Mouse (Mus musculus) midbrain, embryonic 15.5 days (tissue): ENCODE results near the gene Cenpf. TPM values are rescaled to one million over a fixed set of nuclear protein-coding genes. Genes with fewer than 3 reads are reported as not detected.

Experiments
- ATAC-seq: fragments of 200-750 bp; cut with Nextera tagmentation; replicated peaks from 2 replicates; pipeline ENCODE4 v1.8.0; 2017; ENCODE audit warnings: moderate TSS enrichment
- H3K27ac ChIP-seq: fragments of 300-500 bp; sonication (generic); 2 replicates; pipeline ENCODE4 v1.5.1; 2015; ENCODE audit warnings: mild to moderate bottlenecking, inconsistent platforms
- H3K27me3 ChIP-seq: fragments of 300-500 bp; sonication (generic); replicated peaks from 2 replicates; pipeline ENCODE4 v1.6.1; 2015; ENCODE audit warnings: inconsistent platforms
- H3K36me3 ChIP-seq: fragments of 300-500 bp; sonication (generic); replicated peaks from 2 replicates; pipeline ENCODE4 v1.6.1; 2015; ENCODE audit warnings: inconsistent platforms
- H3K4me1 ChIP-seq: fragments of 300-500 bp; sonication (generic); 2 replicates; pipeline ENCODE4 v1.6.1; 2015; ENCODE audit warnings: inconsistent platforms
- H3K4me2 ChIP-seq: fragments of 300-500 bp; sonication (generic); 2 replicates; pipeline ENCODE4 v1.6.1; 2015; ENCODE audit warnings: inconsistent platforms, mild to moderate bottlenecking, moderate library complexity
- H3K4me3 ChIP-seq: fragments of 300-500 bp; sonication (generic); 2 replicates; pipeline ENCODE4 v1.5.1; 2015; ENCODE audit warnings: mild to moderate bottlenecking, inconsistent platforms
- H3K9ac ChIP-seq: fragments of 300-500 bp; sonication (generic); 2 replicates; pipeline ENCODE4 v1.6.1; 2015; ENCODE audit warnings: mild to moderate bottlenecking, inconsistent platforms
- H3K9me3 ChIP-seq: fragments of 300-500 bp; sonication (generic); 2 replicates; pipeline ENCODE4 v1.6.1; 2016; ENCODE audit warnings: inconsistent platforms
- WGBS: fragments of 180-500 bp; shearing (Covaris S2); methylation state at CpG from one replicate; pipeline ENCODE4 v1.1.7; 2015; ENCODE audit warnings: mixed read lengths; 5-methylcytosine and 5-hydroxymethylcytosine counted together
- polyA plus RNA-seq: library from polyadenylated mRNA; unstranded; fragments of >200 nt; fragmentation: Nextera tagmentation; extraction: Ambion mirVana; gene quantifications from 2 replicates; pipeline ENCODE4 v1.2.1, GENCODE M21; 2015

Gene Cenpf
- polyA plus RNA-seq, 1 experiment from 2014 or later: 12.0 TPM

DNA sequence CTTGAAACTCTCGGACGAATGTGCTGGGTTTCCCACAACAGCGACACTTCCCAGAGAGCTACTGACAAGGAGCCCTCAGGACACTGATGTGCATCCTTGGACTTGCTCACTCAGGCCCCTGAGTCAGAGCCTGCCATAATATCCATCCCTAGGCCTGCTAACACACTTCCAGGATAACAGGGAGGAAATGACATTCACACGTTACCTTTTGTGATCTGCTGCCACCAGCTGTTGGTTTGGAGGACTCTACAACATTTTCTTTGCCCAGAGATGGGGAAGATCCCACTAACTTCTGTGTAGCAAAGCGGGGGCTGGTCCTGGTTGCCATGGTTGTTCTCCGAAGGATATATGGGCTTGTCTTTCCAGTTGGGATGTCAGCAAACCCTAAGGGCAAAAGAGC lies 41.3 kb downstream of the Cenpf start:
- no peak overlapping the region for H3K9ac ChIP-seq
- no peaks in the 10 kb centered on the region for H3K36me3 ChIP-seq
- H3K27ac ChIP-seq: no peak overlapping the region
- no peak overlapping the region for H3K4me2 ChIP-seq
- 83% methylated on average over 6 of the region's 6 CpGs for WGBS
- no peak overlapping the region for H3K4me3 ChIP-seq
- ATAC-seq: 0 out of 2 replicates have a peak, but pooled peaks have one; percentile 21
- H3K4me1 ChIP-seq: peaks cover 9% of the 10 kb centered on the region
- H3K27me3 ChIP-seq: no peaks in the 10 kb centered on the region
- no peaks in the 10 kb centered on the region for H3K9me3 ChIP-seq

DNA sequence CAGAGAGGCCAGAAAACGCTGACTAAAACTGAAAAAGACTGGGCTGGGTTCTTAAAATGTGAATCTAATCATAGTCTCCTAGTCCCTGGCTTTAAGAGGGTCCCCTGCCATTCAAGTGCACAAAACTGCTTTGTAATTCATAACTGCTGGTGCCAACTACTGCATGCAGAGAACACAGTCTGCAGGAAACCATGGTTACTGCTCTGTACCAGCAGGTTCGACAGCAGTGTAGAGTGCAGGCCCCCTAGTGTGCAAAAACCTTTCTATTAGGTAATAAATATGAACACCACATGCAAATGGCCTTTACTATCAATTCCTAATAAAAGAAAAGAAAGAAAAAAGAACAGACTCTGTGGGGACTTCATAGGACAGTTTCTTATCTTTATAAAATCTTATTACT lies 42.5 kb downstream of the Cenpf start:
- no peak overlapping the region for H3K9ac ChIP-seq
- no peaks in the 10 kb centered on the region for H3K9me3 ChIP-seq
- WGBS: 24% methylated on average over 2 of the region's 2 CpGs
- no peak overlapping the region for H3K4me2 ChIP-seq
- H3K27me3 ChIP-seq: no peaks in the 10 kb centered on the region
- peaks cover 9% of the 10 kb centered on the region for H3K4me1 ChIP-seq
- no peaks in the 10 kb centered on the region for H3K36me3 ChIP-seq
- peak overlapping the region; percentile 77 for H3K27ac ChIP-seq
- ATAC-seq: peak; percentile 95
- H3K4me3 ChIP-seq: no peak overlapping the region

DNA sequence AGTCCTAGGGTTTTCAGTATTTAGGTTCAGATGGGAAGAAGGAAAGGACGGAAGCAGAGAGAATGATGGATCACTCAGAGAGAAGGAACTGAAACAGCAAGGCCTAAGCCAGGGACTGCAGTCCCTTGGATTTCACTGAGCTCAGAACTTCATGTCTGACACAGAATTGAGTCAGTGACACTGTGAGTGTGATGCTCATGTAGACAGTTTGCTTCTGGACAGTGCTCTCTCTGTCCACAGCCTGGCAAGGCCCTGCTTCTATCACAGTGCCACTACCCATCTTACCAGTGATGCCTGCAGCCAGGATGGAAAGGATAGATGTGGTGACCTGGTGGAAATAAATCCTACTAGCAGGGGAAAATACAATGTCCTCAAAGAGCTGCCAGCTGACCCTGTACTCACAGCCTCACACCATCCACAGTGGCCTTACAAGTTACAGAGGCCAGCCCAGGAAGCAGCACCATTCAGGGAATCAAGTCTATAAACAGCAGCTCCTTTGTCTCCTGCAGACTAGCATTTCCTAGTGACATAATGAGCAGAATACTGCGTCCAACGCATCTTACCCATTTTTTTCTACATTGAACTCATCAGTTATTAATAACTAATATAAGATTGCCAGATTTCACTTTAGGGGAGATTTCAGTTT lies 43.1 kb downstream of the Cenpf start:
- ATAC-seq: peak; percentile 85
- Histone ChIP-seq H3K4me2 (no peak overlapping the region), H3K4me3 (no peak overlapping the region), H3K27ac (peak overlapping the region; percentile 77), H3K4me1 (peaks cover 9% of the 10 kb centered on the region), H3K9me3 (no peaks in the 10 kb centered on the region), H3K27me3 (no peaks in the 10 kb centered on the region), H3K36me3 (no peaks in the 10 kb centered on the region), H3K9ac (no peak overlapping the region)
- WGBS: 63% methylated on average over 3 of the region's 3 CpGs

DNA sequence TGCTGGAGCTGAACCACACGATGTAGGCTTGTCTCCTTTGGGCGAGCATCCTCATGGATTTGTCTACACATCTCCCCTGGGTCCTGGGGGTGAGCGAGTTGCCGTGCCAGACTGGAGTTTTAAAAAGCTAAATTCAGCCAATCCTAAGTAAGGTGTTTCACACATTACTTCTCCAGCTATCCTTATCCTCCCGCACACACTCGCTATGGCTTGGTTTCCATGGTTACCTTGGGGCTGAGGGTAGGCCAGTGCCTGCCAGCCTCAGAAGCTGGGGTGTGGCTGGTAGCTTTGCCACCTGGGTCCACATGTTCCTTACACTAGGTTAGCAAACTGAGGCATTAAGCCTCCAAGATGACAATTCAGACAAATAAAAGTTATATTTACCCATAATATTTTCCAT lies 48.3 kb downstream of the Cenpf start:
- ATAC-seq: no peak
- no peak overlapping the region for H3K27ac ChIP-seq
- no peaks in the 10 kb centered on the region for H3K27me3 ChIP-seq
- no peak overlapping the region for H3K9ac ChIP-seq
- WGBS: 70% methylated on average over 6 of the region's 6 CpGs
- H3K36me3 ChIP-seq: no peaks in the 10 kb centered on the region
- H3K9me3 ChIP-seq: no peaks in the 10 kb centered on the region
- no peak overlapping the region for H3K4me3 ChIP-seq
- H3K4me1 ChIP-seq: peaks cover under 1% of the 10 kb centered on the region
- no peak overlapping the region for H3K4me2 ChIP-seq

DNA sequence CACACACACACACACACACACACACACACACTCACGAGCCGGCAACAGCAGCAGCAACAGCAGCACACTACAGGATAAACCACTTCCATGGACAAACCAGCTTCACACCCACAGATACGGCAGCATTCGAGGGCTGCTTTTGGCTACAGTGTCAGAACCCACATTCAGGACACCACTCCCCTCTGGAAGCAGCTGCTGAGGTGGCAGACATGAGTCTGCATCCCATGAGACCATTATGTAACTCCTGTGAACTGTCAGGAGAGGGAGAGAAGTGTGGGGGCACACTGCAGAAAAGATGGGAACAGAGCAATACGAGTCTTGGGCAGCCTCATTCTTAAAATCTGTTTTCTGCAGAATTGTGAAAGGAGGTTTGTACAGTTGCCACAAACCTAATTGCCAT lies 54.1 kb downstream of the Cenpf start:
- ATAC-seq: no peak
- Histone ChIP-seq H3K9me3 (no peaks in the 10 kb centered on the region), H3K9ac (no peak overlapping the region), H3K36me3 (no peaks in the 10 kb centered on the region), H3K27me3 (no peaks in the 10 kb centered on the region), H3K4me2 (no peak overlapping the region), H3K4me3 (no peak overlapping the region), H3K4me1 (no peaks in the 10 kb centered on the region), H3K27ac (no peak overlapping the region)
- WGBS: 70% methylated on average over 5 of the region's 5 CpGs

DNA sequence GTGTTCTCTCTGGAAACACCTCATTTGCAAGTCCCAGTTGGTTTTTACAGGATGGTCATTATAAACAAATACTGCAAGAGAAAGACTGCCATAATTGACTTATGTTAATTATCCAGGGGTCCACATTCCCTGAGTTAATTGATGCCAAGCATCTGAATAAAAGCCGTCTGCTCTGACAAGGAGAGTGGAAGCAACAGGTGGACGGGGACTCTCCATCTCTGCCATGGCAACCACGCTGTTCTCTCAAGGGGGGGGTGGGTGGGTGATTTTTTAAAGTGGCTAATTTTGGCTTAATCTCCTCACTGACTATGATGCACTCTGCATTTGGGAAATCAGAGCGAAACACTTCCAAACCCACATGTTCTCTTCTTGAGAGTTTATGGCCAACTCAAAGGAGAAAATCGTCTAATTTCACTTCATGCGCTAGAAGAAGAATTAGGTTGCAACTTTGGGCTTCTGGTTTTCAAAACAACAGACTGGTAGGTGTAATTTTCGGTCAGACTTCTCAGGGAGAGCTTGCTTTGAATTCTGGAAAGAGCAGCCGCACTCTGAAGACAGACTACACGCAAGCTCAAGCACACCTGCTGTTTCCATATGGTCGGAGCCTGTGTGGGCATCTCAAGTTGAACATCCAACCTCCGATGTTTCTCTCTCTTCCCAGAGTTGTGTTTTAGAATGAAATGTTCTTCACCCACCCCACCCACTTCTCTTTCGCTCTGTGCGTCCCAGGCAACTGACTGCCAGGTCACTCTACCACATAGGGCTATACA lies 55.8 kb downstream of the Cenpf start:
- no peak overlapping the region for H3K27ac ChIP-seq
- no peaks in the 10 kb centered on the region for H3K27me3 ChIP-seq
- ATAC-seq: no peak
- 74% methylated on average over 13 of the region's 13 CpGs for WGBS
- H3K4me1 ChIP-seq: no peaks in the 10 kb centered on the region
- no peak overlapping the region for H3K9ac ChIP-seq
- no peaks in the 10 kb centered on the region for H3K36me3 ChIP-seq
- H3K4me2 ChIP-seq: no peak overlapping the region
- no peak overlapping the region for H3K4me3 ChIP-seq
- H3K9me3 ChIP-seq: no peaks in the 10 kb centered on the region

DNA sequence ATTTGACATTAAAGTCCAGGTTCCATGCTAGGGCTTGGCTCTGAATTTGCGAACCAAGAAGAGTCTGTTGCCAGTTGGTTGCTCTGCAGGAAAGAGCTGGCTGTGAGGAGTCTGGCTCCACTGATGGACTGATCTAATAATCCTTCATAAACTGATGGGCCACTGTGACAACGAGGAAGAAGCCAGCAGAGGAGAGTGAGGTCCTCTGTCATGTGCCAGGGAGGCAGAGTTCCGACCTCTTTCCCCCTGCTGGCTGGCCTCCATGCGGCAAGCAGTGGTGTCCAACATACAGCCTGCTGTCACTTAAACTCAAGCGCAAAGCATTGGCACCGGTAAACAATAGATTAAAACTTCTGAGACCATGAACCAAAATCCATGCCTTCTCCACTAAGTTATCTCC lies 57.9 kb downstream of the Cenpf start:
- Histone ChIP-seq H3K27me3 (no peaks in the 10 kb centered on the region), H3K9ac (no peak overlapping the region), H3K4me3 (no peak overlapping the region), H3K36me3 (no peaks in the 10 kb centered on the region), H3K9me3 (no peaks in the 10 kb centered on the region), H3K4me1 (no peaks in the 10 kb centered on the region), H3K4me2 (no peak overlapping the region), H3K27ac (no peak overlapping the region)
- no peak for ATAC-seq
- WGBS: 80% methylated on average over 6 of the region's 6 CpGs

DNA sequence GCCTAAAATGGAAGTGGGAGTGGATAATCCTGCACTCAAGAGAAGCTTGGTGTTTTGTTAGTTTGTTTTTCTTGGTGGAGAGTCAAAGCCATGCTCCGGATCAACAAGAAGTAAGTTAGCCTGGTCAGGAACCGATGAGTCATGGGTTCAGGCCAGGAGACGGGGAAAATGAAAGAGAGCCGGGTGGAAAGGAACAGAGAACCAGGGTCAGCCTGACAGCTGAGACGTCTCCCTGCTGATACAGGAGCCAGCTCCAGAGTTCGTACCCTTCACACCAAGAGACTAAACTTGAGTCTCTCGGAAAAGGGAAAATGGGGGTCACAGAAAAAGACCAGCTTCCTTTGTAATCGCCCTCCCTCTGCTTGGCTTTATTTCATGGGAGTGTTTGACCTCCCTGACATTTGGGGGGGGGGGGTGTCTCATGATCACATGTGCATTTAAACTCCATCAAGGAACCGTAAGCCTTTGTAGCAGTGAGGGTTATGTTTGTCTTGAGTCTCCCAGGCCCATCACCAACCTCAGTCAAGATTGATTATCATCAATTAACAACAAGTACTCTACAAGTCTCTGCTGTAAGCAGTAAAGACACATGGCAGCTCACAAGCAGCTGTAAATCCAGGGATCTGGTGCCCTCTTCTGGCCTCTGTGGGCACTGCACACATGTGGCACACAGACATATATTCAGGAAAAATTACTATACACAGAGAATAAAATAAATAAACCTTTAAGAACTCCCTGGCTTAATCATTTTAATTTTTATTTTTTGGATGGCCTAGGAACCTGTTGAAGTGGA lies 59.7 kb downstream of the Cenpf start:
- Histone ChIP-seq H3K9me3 (no peaks in the 10 kb centered on the region), H3K4me3 (no peak overlapping the region), H3K4me1 (no peaks in the 10 kb centered on the region), H3K27ac (no peak overlapping the region), H3K9ac (no peak overlapping the region), H3K4me2 (no peak overlapping the region), H3K27me3 (no peaks in the 10 kb centered on the region), H3K36me3 (no peaks in the 10 kb centered on the region)
- ATAC-seq: no peak
- 81% methylated on average over 9 of the region's 9 CpGs for WGBS

DNA sequence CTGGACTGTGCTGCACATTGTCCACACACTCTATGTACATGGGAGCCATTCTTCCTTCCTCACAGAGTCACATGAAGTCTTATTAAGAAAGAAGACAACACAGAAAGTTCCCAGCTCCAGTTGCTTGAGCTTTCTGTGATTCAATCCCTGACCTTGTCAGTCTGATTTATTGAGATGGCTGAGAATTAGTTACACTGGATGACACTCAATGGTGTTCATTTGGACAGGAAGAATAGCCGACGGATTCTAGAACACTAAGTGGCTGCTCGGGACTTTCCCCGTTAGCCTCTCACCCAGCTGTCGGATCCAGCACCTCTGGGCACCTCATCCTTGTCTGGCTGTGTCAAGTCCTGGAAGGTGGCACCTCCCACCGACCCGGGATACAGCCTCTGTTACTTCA lies 63.1 kb downstream of the Cenpf start:
- Histone ChIP-seq H3K9ac (no peak overlapping the region), H3K4me3 (no peak overlapping the region), H3K9me3 (no peaks in the 10 kb centered on the region), H3K4me2 (no peak overlapping the region), H3K27me3 (no peaks in the 10 kb centered on the region), H3K36me3 (no peaks in the 10 kb centered on the region), H3K27ac (no peak overlapping the region), H3K4me1 (no peaks in the 10 kb centered on the region)
- 84% methylated on average over 7 of the region's 7 CpGs for WGBS
- no peak for ATAC-seq

DNA sequence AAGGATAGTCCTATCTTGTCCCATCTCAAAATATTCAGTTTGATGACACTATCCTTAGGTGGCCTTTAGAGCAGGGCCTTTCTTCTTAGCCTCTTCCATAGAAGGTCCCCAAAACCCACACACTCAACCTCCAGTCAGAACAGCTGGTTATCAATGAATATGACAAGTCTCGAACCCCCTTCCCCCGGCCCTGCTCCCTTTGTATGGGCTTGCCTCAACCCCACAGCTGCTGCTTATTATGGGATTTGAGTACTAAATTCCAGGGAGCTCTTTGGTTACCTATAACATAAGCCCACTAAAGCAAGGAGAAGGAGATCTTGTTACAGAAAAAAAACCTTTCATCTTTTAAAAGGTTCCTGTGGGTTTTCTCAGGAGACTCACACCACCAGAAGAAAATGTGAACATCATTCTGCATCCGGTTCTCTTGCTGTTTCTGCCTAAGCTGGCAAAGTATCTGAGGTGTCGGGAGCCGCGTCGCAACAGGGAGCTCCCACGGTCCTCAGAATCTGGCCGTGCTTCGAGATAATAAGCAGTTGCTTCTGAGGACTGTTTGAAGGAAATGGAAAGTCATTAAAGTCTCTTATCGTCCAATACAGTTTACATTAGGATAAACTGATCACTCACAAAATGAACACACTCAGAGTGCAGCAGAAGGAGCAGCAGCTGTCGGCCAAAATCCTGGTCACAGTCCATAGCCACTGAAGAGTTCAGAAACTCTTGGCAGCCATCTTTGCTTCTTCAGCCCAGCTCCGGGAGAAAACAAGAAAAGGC lies 68.7 kb downstream of the Cenpf start:
- no peak overlapping the region for H3K4me2 ChIP-seq
- no peaks in the 10 kb centered on the region for H3K27me3 ChIP-seq
- no peaks in the 10 kb centered on the region for H3K4me1 ChIP-seq
- no peaks in the 10 kb centered on the region for H3K36me3 ChIP-seq
- no peak overlapping the region for H3K27ac ChIP-seq
- H3K9me3 ChIP-seq: no peaks in the 10 kb centered on the region
- H3K4me3 ChIP-seq: no peak overlapping the region
- 70% methylated on average over 13 of the region's 13 CpGs for WGBS
- no peak for ATAC-seq
- H3K9ac ChIP-seq: no peak overlapping the region

DNA sequence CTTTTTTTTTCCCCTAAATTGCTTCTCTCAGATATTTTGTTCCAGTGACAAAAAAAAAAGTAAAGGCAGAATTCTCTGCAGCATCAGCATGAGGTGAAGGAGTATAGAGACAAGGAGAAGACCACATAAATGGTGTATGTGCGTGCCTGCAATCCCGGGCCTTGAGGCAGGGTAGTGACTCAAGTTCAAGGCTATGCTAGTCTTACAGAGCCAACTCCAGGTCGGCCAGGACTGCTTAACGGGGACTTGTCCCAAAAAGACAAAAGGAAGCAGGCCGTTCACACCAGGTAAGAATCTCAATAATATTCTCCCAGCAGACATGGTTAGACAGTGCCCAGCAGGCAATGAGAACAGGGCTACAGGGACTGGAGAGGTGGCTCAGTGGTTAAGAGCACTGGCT lies 70.5 kb downstream of the Cenpf start:
- no peak overlapping the region for H3K27ac ChIP-seq
- 94% methylated on average over 5 of the region's 5 CpGs for WGBS
- no peaks in the 10 kb centered on the region for H3K9me3 ChIP-seq
- H3K9ac ChIP-seq: no peak overlapping the region
- no peaks in the 10 kb centered on the region for H3K27me3 ChIP-seq
- H3K4me3 ChIP-seq: no peak overlapping the region
- no peaks in the 10 kb centered on the region for H3K36me3 ChIP-seq
- H3K4me1 ChIP-seq: no peaks in the 10 kb centered on the region
- no peak overlapping the region for H3K4me2 ChIP-seq
- ATAC-seq: no peak

DNA sequence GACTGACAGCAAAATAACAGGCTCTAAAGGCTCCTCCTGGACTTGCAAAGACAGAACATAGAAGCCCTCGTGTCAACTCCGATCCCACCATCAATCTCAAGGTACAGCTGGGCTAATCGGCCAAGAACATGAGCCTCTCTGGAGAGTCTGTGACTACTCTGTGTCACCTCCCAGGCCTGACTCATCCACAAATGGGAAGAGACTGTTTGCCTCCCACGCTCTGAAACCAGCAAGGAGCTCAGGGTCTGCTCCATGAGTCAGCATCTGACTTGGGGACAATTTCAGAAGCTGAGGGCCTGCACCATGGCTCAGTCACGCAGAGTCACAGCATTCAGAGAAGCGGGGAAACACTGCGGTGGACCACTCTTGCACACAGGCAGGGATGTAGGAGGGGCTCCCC lies 72.6 kb downstream of the Cenpf start:
- no peak for ATAC-seq
- Histone ChIP-seq H3K4me2 (no peak overlapping the region), H3K36me3 (no peaks in the 10 kb centered on the region), H3K4me1 (no peaks in the 10 kb centered on the region), H3K9me3 (no peaks in the 10 kb centered on the region), H3K4me3 (no peak overlapping the region), H3K27ac (no peak overlapping the region), H3K9ac (no peak overlapping the region), H3K27me3 (no peaks in the 10 kb centered on the region)
- 89% methylated on average over 7 of the region's 7 CpGs for WGBS
